Mouse (Mus musculus): ENCODE results near the gene Cers1. TPM values are rescaled to one million over a fixed set of nuclear protein-coding genes. Genes with fewer than 3 reads are reported as not detected.

Gene Cers1
- polyA plus RNA-seq, 1 experiment from 2014 or later: 38.8 TPM

DNA sequence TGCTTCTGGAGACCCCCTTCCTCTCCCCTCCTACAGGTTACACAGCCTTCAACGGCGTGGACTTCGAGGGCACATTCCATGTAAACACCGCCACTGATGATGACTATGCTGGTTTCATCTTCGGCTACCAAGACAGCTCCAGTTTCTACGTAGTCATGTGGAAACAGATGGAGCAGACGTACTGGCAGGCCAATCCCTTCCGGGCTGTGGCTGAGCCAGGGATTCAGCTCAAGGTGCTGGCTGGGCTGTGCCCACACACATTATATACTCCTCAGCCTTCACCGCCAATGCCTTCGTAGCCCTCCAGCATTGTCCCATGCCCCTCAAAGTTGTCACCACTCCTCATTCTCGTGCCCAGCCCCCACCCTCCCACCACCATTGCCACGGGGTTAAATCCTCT lies 64.5 kb downstream of the Cers1 start:
- Histone ChIP-seq H3K36me3 (ENCODE audit: control insufficient read depth, insufficient read depth, low read length) (peaks cover 8% of the 10 kb centered on the region), H3K4me2 (ENCODE audit: low read length) (no peak overlapping the region), H3K4me1 (ENCODE audit: control insufficient read depth, insufficient read depth, low read length) (no peaks in the 10 kb centered on the region), H3K4me3 (replicated peaks; ENCODE audit: low read depth, low read length) (no peak overlapping the region), H3K27ac (replicated peaks; ENCODE audit: low read depth, low read length) (no peak overlapping the region), H3K27me3 (ENCODE audit: control insufficient read depth, insufficient read depth, low read length) (peaks cover 41% of the 10 kb centered on the region), H3K9me3 (ENCODE audit: control insufficient read depth, low read length) (no peaks in the 10 kb centered on the region), H3K9ac (replicated peaks; ENCODE audit: low read length) (no peak overlapping the region)
- 85% methylated on average over 12 of the region's 12 CpGs for WGBS
- no peak for DNase-seq
- ATAC-seq (ENCODE audit: low FRiP score, low TSS enrichment): no peak

Other genes with a start within 250 kb of the Cers1 start
- gene Tm6sf2, start 242.9 kb upstream of the Cers1 start, polyA plus RNA-seq (2014; fragmentation: Nextera tagmentation; extraction: Ambion mirVana): 2.0 and 2.1 TPM in 2 replicates
- gene Hapln4, start 232.3 kb upstream of the Cers1 start, polyA plus RNA-seq (2014; fragmentation: Nextera tagmentation; extraction: Ambion mirVana): 1.2 and 1.3 TPM in 2 replicates
- gene Ncan, start 194.9 kb upstream of the Cers1 start, polyA plus RNA-seq (2014; fragmentation: Nextera tagmentation; extraction: Ambion mirVana): 135 and 147 TPM in 2 replicates
- 25.8 and 43.4 TPM in 2 replicates for gene Nr2c2ap, start 184.4 kb upstream of the Cers1 start, polyA plus RNA-seq (2014; fragmentation: Nextera tagmentation; extraction: Ambion mirVana)
- 6.7 and 7.5 TPM in 2 replicates for gene Rfxank, start 176.6 kb upstream of the Cers1 start, polyA plus RNA-seq (2014; fragmentation: Nextera tagmentation; extraction: Ambion mirVana)
- gene Borcs8, start 176.3 kb upstream of the Cers1 start, polyA plus RNA-seq (2014; fragmentation: Nextera tagmentation; extraction: Ambion mirVana): 64.2 and 71.2 TPM in 2 replicates
- 0.46 and 0.50 TPM in 2 replicates for gene Mef2b, start 176.1 kb upstream of the Cers1 start, polyA plus RNA-seq (2014; fragmentation: Nextera tagmentation; extraction: Ambion mirVana)
- 31.2 and 40.7 TPM in 2 replicates for gene Tmem161a, start 143.4 kb upstream of the Cers1 start, polyA plus RNA-seq (2014; fragmentation: Nextera tagmentation; extraction: Ambion mirVana)
- 5.1 and 5.6 TPM in 2 replicates for gene Slc25a42, start 103.5 kb upstream of the Cers1 start, polyA plus RNA-seq (2014; fragmentation: Nextera tagmentation; extraction: Ambion mirVana)
- gene Sugp2, start 81.5 kb upstream of the Cers1 start, polyA plus RNA-seq (2014; fragmentation: Nextera tagmentation; extraction: Ambion mirVana): 87.9 and 88.9 TPM in 2 replicates
- gene Armc6, start 81.3 kb upstream of the Cers1 start, polyA plus RNA-seq (2014; fragmentation: Nextera tagmentation; extraction: Ambion mirVana): 82.5 and 115 TPM in 2 replicates
- gene Homer3, start 32.9 kb upstream of the Cers1 start, polyA plus RNA-seq (2014; fragmentation: Nextera tagmentation; extraction: Ambion mirVana): 24.0 and 34.4 TPM in 2 replicates
- gene Ddx49, start 13.3 kb upstream of the Cers1 start, polyA plus RNA-seq (2014; fragmentation: Nextera tagmentation; extraction: Ambion mirVana): 44.8 and 48.8 TPM in 2 replicates
- 274 and 309 TPM in 2 replicates for gene Cope, start 13.3 kb upstream of the Cers1 start, polyA plus RNA-seq (2014; fragmentation: Nextera tagmentation; extraction: Ambion mirVana)
- gene Gdf1, start 14.0 kb downstream of the Cers1 start, polyA plus RNA-seq (2014; fragmentation: Nextera tagmentation; extraction: Ambion mirVana): not detected in 2 replicates
- 16.9 and 18.4 TPM in 2 replicates for gene Upf1, start 37.5 kb downstream of the Cers1 start, polyA plus RNA-seq (2014; fragmentation: Nextera tagmentation; extraction: Ambion mirVana)
- gene Comp, start 57.8 kb downstream of the Cers1 start, polyA plus RNA-seq (2014; fragmentation: Nextera tagmentation; extraction: Ambion mirVana): 0.47 TPM in 1 of 2 replicates, not detected in the other
- gene Crtc1, start 123.8 kb downstream of the Cers1 start, polyA plus RNA-seq (2014; fragmentation: Nextera tagmentation; extraction: Ambion mirVana): 43.9 and 51.7 TPM in 2 replicates
- 24.2 and 27.2 TPM in 2 replicates for gene Klhl26, start 161.2 kb downstream of the Cers1 start, polyA plus RNA-seq (2014; fragmentation: Nextera tagmentation; extraction: Ambion mirVana)
- gene Tmem59l, start 171.6 kb downstream of the Cers1 start, polyA plus RNA-seq (2014; fragmentation: Nextera tagmentation; extraction: Ambion mirVana): 104 and 143 TPM in 2 replicates
- 2.1 and 3.0 TPM in 2 replicates for gene Crlf1, start 177.4 kb downstream of the Cers1 start, polyA plus RNA-seq (2014; fragmentation: Nextera tagmentation; extraction: Ambion mirVana)
- gene Rex1bd, start 191.0 kb downstream of the Cers1 start, polyA plus RNA-seq (2014; fragmentation: Nextera tagmentation; extraction: Ambion mirVana): 152 and 190 TPM in 2 replicates
- 696 and 821 TPM in 2 replicates for gene Uba52, start 195.0 kb downstream of the Cers1 start, polyA plus RNA-seq (2014; fragmentation: Nextera tagmentation; extraction: Ambion mirVana)
- gene Fkbp8, start 211.9 kb downstream of the Cers1 start, polyA plus RNA-seq (2014; fragmentation: Nextera tagmentation; extraction: Ambion mirVana): 328 and 408 TPM in 2 replicates
- 50.7 and 52.6 TPM in 2 replicates for gene Kxd1, start 212.2 kb downstream of the Cers1 start, polyA plus RNA-seq (2014; fragmentation: Nextera tagmentation; extraction: Ambion mirVana)
- gene Ell, start 223.7 kb downstream of the Cers1 start, polyA plus RNA-seq (2014; fragmentation: Nextera tagmentation; extraction: Ambion mirVana): 14.9 and 17.1 TPM in 2 replicates

Measured in midbrain, embryonic 14.5 days (tissue).